Mouse (Mus musculus) kidney, postnatal 4 days (tissue): ENCODE results near the gene Lrrc71.

Source experiments
- DNase-seq, 2 experiments: peaks; one replicate each; pipeline ENCODE4 v3.0.0; 2021; ENCODE audit warnings: mixed read lengths in 2 of 2

Gene Lrrc71

GRCm38 (mm10) chr3:87748431-87748830 is at the start of gene Lrrc71:
Gene Lrrc71, minus strand, starts transcription at chr3:87748625.
- DNase-seq: peak; percentile 55 to 76

- DNase-seq: peak; percentile 75 to 81
These were observed 48.4 kb upstream of the Lrrc71 start, which contains the start of gene Insrr for GRCm38 (mm10) chr3:87796736-87797334. Gene Insrr, plus strand, starts transcription at chr3:87796951.

GRCm38 (mm10) chr3:87795336-87796277 is 47.2 kb upstream of the Lrrc71 start:
- DNase-seq: peak; percentile 85 to 88

GRCm38 (mm10) chr3:87794922-87795325 is 46.5 kb upstream of the Lrrc71 start, which contains the start of gene Ntrk1:
Gene Ntrk1, minus strand, starts transcription at chr3:87795162.
- DNase-seq: peak in 1 of 2 experiments; percentile 64

- no peak for DNase-seq
These were observed 41.3 kb upstream of the Lrrc71 start for GRCm38 (mm10) chr3:87789768-87790167.

- no peak for DNase-seq
These were observed 40.8 kb upstream of the Lrrc71 start for GRCm38 (mm10) chr3:87789248-87789647.

- no peak for DNase-seq
These were observed 37.3 kb upstream of the Lrrc71 start for GRCm38 (mm10) chr3:87785626-87786214.

GRCm38 (mm10) chr3:87785156-87785555 is 36.7 kb upstream of the Lrrc71 start:
- no peak for DNase-seq

GRCm38 (mm10) chr3:87783282-87784023 is 35.0 kb upstream of the Lrrc71 start:
- DNase-seq: no peak

GRCm38 (mm10) chr3:87779086-87779485 is 30.7 kb upstream of the Lrrc71 start:
- no peak for DNase-seq

GRCm38 (mm10) chr3:87778283-87778682 is 29.9 kb upstream of the Lrrc71 start:
- DNase-seq: peak in 1 of 2 experiments; percentile 54

- peak; percentile 58 to 71 for DNase-seq
These were observed 22.7 kb upstream of the Lrrc71 start for GRCm38 (mm10) chr3:87771088-87771487.

GRCm38 (mm10) chr3:87770280-87770679 is 21.9 kb upstream of the Lrrc71 start:
- peak; percentile 66 to 76 for DNase-seq

- DNase-seq: no peak
These were observed 21.1 kb upstream of the Lrrc71 start for GRCm38 (mm10) chr3:87769506-87769905.

GRCm38 (mm10) chr3:87768844-87769243 is 20.4 kb upstream of the Lrrc71 start:
- peak; percentile 92 to 95 for DNase-seq

- no peak for DNase-seq
These were observed 20.0 kb upstream of the Lrrc71 start for GRCm38 (mm10) chr3:87768431-87768830.

- peak; percentile 62 to 76 for DNase-seq
These were observed 19.3 kb upstream of the Lrrc71 start for GRCm38 (mm10) chr3:87767764-87768163.

- DNase-seq: no peak
These were observed 17.9 kb upstream of the Lrrc71 start for GRCm38 (mm10) chr3:87766284-87766667.

- no peak for DNase-seq
These were observed 17.3 kb upstream of the Lrrc71 start for GRCm38 (mm10) chr3:87765631-87766283.

- peak; percentile 69 to 81 for DNase-seq
These were observed 16.7 kb upstream of the Lrrc71 start for GRCm38 (mm10) chr3:87765091-87765490.

GRCm38 (mm10) chr3:87764506-87764905 is 16.1 kb upstream of the Lrrc71 start:
- DNase-seq: peak; percentile 56 to 70

- DNase-seq: peak; percentile 89 to 94
These were observed 15.4 kb upstream of the Lrrc71 start for GRCm38 (mm10) chr3:87763683-87764289.
